Mouse (Mus musculus): Measurements from ENCODE around the gene Bcor.

The Bcor gene

DNA sequence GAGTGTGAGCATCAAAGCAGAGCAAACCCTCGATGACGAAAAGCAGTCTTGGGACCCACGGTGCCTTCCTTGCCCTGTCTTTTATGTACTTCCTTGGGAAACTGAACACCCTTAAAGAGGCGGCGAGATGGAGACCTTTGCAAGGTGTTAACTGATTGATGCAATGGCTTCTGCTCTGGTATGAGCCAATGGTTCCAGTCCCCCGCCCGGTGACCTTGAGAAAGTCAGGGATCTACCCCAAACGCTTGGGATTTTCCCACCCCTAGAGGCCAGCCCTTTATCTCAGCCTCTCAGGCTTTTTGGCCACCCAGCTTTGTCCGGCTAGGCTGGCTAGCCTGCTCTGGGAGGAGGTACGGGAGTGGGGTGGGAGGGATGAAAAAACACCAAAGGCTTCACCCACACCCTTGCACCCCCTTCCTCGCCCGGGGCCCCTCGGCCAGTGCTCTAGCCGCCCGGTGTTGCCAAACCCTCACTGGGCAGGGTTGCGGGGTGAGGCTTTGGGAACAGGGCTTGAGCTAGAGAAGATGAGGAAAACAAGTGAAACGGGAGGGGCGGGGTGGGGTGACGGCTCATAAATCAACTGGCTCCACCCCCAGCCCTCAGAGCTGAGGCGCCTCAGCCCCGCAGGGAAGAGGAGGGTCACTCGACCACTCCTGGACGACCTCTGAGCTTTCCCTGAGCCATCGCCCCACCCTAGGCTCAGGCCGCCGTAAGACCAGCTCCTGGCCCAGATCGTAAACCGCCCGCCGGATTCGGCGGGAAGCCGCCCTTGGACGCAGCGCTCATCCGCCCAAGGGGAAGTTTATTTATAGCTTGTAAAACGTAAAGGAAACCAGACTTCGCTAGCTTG is 154.7 kb downstream of the Bcor start:
- DNase-seq (ENCODE audit: low spot score), result peak; percentile 44

DNA sequence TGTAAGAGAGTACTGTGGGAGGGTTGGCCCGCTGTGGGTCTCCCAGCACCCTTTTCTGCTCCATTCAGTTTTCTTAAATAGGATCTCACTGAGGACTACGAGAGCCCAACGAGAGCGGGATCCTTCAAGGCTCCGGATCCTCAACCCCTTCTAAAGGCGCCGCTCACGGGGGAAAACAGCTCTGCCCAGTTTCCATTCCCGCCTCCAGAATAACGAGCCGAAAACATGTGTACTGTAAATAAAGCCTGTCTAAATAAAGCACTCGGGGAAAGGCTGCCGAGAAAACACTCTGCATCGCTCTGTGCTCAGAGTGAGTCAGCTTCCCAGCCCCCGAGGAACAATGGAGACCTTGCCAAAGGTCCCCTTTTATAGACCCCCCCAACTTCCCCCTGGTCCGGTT is 155.7 kb downstream of the Bcor start:
- DNase-seq (ENCODE audit: low spot score), result no peak

DNA sequence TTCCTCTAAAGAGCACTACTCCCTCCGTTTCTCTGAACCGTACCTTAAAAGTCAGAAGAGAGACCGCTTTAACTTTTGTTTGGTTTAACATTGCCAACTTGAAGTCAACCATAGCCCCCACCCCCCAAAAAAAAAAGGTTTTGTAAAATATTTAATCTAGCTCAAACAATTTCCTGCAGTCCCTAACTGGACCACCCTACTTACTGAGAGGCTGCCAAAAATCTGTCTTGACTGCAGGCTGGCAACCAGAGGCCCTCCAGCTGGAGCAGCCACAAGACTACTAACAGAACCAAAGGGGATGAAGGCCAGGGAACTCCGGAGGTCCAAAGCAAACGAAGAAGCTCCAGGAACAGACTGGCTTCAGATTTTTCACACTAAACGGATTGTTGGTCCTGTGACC is 156.2 kb downstream of the Bcor start:
- DNase-seq (ENCODE audit: low spot score), result no peak

DNA sequence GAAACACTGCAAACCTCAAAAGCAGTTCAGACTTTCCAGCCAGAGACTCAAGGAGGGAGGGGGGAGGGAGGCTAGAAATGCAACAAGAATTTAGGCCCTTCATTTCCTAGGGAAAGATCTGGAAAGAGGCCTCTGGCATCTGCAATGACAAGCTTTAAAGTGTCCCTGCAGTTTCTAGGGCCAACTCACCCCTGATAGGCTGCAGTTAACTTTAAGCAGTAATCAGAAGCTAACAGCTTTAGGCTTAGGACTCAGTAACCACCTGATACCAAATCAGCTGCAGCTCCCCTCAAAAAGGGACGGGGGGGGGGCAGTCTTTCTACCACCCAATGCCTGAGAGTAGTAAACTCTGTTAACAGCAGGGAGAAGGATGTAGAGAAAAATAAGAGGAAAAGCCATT is 156.6 kb downstream of the Bcor start:
- DNase-seq (ENCODE audit: low spot score), result no peak

DNA sequence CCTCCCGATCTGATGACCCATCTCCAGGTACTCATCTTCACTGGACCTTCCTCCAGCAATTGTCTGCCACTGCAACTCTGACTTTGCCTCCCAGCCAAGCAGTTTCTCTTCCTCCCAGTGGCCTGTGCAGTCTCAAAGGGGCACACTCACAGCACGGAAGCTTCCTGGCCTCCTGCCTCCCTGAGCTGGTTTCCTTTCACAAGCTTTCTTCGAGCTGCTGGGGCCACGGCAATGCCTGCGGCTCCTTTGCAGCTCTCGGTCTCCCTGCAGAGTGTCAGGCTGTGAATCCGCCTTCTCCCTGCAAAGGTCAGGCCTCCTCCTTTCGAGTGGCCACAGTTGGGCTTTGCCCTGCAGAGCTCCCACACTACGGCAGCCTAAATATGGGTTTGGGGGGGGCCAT is 157.0 kb downstream of the Bcor start:
- no peak for DNase-seq (ENCODE audit: low spot score)

DNA sequence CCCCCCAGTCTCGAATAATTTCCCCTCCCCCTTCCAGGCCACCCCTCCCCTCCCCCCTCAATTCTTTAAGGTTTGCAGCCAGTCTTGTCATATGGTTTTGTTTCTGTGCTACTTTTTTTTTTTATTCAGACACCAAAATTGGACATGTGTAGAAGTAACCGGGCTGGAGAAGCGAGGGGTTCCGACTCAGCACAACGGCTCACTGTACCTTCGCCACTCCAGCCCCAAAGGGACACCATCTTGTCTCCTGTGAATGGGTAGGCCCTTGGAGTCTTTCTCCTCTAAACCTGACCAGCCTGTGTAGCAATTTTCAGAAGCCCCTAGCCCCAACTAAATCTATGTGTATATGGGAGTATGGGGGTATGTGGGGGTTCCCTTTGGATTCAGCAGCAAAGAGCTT is 157.6 kb downstream of the Bcor start:
- no peak for DNase-seq (ENCODE audit: low spot score)

DNA sequence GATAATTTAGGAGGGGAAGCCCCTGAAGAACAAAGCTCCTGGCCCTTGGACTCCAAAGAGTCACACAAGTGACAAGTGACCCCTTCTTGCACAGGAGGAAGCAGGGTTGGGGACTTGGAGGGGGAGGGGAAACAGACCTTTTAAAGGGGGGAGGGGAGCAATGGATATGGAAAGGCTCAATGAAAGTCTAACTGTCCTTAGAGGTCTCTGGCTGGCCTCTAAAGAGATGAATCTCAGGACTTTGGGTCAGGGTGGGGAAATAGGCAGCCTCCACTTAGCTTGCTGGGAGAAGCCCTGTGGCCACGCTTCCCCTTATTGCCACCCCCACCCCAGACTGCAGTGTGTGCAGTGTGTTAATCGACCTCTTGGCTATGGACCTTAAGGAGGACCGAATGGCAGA is 158.2 kb downstream of the Bcor start:
- DNase-seq (ENCODE audit: low spot score), result no peak

DNA sequence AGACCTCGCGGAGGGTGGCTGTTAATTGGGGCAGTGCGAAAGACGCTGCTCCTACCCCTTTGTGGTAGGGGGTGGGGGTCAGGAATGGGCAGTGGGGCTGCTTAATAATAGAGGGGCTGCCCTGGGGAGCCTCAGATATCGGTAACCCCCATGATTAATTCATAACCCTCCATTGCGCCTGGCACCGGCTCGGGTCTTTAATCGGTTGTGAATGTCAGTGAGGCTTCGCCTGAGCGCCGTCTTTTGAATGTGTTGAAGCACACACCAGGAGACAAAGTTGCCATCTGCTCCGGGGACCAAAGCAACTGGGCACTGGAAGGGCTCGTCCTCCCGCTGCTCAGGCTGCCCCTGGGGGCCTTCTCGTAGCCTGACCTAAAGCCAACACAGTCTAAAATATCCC is 158.8 kb downstream of the Bcor start:
- peak; percentile 44 for DNase-seq (ENCODE audit: low spot score)

DNA sequence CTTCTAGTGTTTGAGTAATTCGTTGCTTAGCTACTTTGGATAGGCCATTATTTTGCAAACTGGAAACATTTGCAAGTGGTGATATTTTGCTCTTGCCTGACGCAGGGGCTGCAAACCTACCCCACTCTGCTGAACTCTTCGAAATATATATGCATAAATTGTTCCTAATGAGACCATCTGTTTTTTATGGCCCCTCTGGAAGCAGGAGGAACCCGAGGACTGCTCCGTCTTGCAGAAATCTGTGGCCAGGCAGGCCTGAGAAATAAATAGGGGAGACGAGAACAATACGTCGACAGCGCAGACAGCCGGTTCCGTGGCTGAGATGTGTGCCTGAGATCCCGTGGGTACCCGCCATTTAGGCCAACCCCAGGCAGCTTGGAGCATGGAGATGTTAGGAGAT is 159.5 kb downstream of the Bcor start:
- no peak for DNase-seq (ENCODE audit: low spot score)

DNA sequence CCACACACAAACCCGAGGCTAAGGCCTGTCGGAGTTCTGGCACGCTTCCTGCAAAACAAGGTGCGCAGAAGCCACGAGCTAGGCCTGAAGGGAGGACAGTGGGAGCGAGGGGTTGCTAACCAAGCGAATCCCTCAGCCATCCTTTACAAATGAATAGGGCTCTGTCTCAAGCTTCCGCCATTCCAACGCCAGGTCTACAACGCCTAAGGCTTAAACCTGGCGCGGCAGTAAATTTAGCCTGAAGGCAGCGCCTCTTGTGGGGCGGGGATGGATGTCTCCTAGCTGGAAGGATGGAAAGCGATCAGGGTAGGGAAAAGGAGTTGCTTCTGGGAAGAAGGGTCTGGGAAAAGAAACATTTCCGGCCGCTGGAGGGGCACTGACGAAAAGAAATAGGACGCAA is 160.2 kb downstream of the Bcor start:
- DNase-seq (ENCODE audit: low spot score), result peak; percentile 42

DNA sequence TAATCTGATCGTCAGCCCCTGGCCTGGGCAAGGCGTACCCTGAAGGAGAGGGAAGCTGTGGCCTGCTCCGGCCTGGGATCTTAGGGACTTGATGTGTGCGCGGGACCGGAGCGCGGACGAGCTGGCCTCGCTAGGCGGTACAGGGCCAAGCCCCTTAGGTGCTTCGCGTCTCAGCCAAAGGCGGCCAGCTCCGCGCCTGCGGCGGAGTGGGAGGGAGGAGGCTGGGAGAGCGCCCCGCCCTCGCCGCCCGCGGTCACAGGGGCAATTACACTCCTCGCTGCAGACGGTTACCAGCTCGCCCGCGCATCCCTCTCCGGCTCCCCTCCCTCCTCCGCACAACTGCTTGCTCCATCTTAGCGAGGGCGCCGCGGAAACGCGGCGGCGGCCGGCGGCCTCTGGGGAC is 161.2 kb downstream of the Bcor start:
- peak; percentile 76 for DNase-seq (ENCODE audit: low spot score)

DNA sequence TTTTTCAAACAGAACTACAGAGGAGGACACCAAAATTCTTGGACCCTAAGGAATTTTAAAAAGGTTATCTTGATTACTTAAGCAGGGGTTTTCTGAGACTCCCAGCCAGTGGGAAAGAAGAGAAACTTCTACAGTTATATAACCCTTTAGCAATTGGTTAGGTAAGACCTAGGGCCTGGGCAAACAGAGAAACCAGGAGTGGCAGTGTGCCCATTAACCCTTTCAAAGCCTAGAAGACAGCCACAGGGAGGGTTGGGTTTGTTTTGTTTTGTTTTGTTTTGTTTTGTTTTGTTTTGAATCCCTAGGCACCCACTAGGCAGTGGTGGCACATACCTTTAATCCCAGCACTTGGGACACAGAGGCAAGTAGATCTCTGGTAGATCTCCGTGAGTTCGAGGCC is 163.3 kb downstream of the Bcor start:
- DNase-seq (ENCODE audit: low spot score), result no peak

DNA sequence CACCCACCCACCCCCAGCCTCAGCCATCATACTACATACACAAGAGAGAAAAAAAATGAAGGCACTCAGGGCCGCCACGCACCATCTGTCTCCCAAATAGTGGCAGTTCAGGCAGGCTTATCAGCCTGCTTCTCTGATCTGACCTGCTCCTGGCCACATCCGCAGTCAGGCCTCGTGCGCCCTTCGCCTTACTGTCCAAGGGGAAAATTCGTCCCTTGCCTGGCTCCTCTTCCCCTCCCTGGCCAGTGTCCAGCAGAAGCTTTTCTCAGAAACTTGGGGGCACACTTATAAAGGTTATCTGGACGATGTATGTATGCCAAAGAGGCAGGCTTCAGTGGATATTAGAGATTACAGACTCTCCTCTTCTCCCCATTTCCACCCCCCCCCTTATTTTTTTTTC is 163.7 kb downstream of the Bcor start:
- no peak for DNase-seq (ENCODE audit: low spot score)

DNA sequence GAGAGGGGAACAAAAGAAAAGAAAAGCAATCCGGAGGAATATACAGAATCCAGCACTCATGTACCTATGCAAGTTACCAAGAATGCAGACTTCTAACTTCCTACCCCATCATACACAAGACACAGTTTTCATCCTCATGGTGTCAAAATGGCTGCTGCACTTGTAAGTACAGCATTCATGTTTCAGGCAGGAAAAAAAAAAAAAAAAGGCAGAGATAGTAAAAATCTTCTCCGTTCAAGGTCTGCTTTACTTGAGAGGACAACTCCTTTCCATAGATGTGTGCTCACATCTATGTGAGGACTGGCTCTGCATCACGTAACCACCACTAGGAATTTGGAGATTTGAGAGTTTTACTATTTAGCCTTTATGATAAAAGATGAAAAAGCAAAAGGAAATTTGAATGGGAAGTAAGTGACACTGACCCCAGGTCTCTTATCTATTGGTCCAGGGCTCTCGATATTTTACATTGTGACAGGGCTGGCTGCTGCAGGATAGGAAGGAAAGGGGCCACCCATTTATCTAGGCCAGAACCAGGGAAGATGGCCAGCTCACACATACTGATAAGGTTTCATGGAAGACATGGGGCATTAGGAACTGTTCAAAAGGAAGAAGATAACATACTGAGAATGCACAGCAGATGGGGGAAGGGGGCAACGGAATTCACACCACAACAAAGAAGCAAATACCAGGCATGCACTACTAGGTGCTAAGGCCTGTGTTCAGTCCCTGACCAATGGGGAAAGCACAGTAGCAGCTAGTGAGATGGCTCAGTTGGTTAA is 166.3 kb downstream of the Bcor start:
- no peak for DNase-seq (ENCODE audit: low spot score)

DNA sequence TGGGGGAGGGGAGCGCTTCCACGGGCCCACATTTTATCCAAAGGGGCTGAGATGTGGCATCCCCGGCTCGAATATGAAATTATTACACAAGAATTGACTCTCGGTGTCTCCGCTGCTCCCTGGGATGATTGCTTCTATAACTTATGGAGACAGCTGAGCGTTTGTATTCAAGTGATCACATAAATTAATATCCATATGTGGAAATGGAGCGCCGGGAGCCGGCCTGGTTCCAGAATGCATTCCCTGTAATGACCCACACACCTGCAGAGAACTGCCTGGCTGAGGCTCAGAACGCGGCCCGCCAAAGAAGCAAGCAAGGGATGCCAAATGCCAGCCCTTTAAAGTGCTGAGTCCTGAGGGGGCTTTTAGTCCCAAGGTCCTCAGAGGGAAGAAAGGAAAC is 170.7 kb downstream of the Bcor start:
- no peak for DNase-seq (ENCODE audit: low spot score)

DNA sequence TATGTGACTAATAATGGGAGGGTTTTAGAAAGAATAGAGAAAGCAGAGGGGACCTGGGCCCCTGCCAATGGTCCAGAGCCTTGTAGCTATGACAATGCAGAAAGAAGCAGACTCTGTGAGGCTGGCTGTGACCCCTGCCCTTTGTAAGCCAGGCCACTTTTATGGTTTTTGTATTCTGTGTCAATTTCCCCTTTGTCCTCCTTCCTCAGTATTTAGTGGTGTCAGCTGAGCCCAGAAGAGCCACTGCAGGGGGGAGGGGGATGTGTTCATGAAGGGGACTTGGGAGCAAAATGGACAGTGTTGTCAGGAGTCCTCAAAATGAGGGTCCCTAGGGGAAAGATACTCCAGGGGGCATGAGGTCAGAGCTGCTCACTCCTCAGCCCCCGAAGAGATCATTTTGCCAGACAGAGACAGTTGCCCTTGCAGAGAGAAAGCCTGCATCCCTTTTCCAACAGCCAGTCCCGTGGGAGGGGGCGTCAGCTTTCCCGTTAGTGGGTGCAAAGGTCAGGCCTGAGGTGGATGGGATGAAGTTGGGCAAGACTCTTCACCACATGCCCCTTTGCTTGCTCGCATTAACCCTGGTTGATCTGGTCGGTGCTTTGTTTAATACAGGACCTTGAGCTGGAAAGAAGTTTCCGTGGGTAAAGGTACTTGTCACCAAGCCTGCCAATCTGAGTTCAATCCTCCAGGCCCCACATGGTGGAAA is 171.8 kb downstream of the Bcor start:
- no peak for DNase-seq (ENCODE audit: low spot score)

DNA sequence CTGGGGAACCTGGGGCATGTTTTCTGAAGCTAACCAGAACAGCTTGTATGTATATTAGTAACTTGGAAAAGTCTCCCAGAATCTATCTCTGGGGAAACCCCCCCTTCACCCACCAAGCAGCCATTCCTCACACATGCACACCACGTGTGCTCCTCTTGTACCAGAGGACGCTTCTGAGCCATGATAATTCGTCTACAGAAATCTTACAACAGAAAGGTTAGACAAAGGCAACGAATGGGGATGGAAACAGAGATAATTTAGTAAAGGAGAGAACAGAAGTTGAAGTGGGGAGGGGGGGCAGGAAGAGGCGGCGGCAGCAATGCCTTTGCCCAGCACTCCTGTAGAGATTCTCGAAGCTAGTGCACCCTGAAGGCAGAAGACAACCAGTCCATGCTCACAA is 172.6 kb downstream of the Bcor start:
- no peak for DNase-seq (ENCODE audit: low spot score)
